Mouse (Mus musculus): ENCODE results near the gene Ptges. TPM values are rescaled to one million over a fixed set of nuclear protein-coding genes. Genes with fewer than 3 reads are reported as not detected.

The Ptges gene
- total and polyA plus RNA-seq, 3 experiments: not detected

- no peak for TF ChIP-seq MEF2A (IDR thresholded peaks at IDR 0.05; ENCODE audit: extremely low read depth, insufficient replicate concordance, low read depth, low read length, poor library complexity, severe bottlenecking)
- TF ChIP-seq USF1 (IDR thresholded peaks at IDR 0.05; ENCODE audit: low read depth, low read length): no peak
- TF ChIP-seq E2F4 (IDR thresholded peaks at IDR 0.05; ENCODE audit: borderline replicate concordance, low read depth, low read length): no peak
- TF ChIP-seq UBTF (IDR thresholded peaks at IDR 0.05; ENCODE audit: borderline replicate concordance, insufficient read depth, low read depth, low read length): no peak
- TF ChIP-seq NRF1 (IDR thresholded peaks at IDR 0.05; ENCODE audit: insufficient read depth, low read depth, low read length, poor library complexity, severe bottlenecking): no peak
- peak; percentile 57; the same call in 1 of the 2 replicates for TF ChIP-seq MAX (IDR thresholded peaks at IDR 0.05; ENCODE audit: low read length)
- TF ChIP-seq RAD21 (IDR thresholded peaks at IDR 0.05; ENCODE audit: low read depth, low read length): no peak
- no peak for TF ChIP-seq GABPA (IDR thresholded peaks at IDR 0.05; ENCODE audit: low read depth, low read length)
Measured at GRCm38 (mm10) chr2:30928893-30929482, 675 bp downstream of the Ptges start (continued).

GRCm38 (mm10) chr2:30927844-30928628, 1.6 kb downstream of the Ptges start:
- H3K27ac ChIP-seq (ENCODE audit: control insufficient read depth, low read depth, low read length): peak overlapping the region; percentile 60
- peak overlapping the region; percentile 61 for H3K9ac ChIP-seq (ENCODE audit: control insufficient read depth, low read depth, low read length, poor library complexity, severe bottlenecking)
- H3K9me3 ChIP-seq (replicated peaks; ENCODE audit: insufficient read depth, low read length): no peaks in the 10 kb centered on the region
- no peaks in the 10 kb centered on the region; a peak in 1 of 4 replicates for H3K27me3 ChIP-seq (ENCODE audit: control insufficient read depth in 1 of 2, insufficient read depth in 2 of 2, low read length in 2 of 2)
- peak overlapping the region; percentile 41 to 45 for H3K4me3 ChIP-seq (ENCODE audit: control insufficient read depth in 1 of 2, insufficient read depth in 1 of 2, low read depth in 2 of 2, low read length in 2 of 2)
- no peaks in the 10 kb centered on the region for H3K36me3 ChIP-seq (ENCODE audit: control insufficient read depth in 1 of 2, insufficient read depth in 2 of 2, low read length in 2 of 2)
- peak; percentile 91 for DNase-seq (ENCODE audit: low read depth, low spot score)
- no peaks in the 10 kb centered on the region; the same call in 1 of the 2 replicates for H3K79me2 ChIP-seq (ENCODE audit: control insufficient read depth, insufficient read depth, low read length, poor library complexity)
- H3K4me1 ChIP-seq (ENCODE audit: control insufficient read depth in 1 of 2, insufficient read depth in 2 of 2, low read length in 2 of 2): peaks cover 0 to 12% of the 10 kb centered on the region in 2 experiments; a peak in 3 of 4 replicates
- TF ChIP-seq POLR2AphosphoS2 (IDR thresholded peaks at IDR 0.05; ENCODE audit: low read length) (no peak), USF1 (IDR thresholded peaks at IDR 0.05; ENCODE audit: low read depth, low read length) (no peak), BHLHE40 (IDR thresholded peaks at IDR 0.05; ENCODE audit: borderline replicate concordance, low read depth, low read length) (no peak), MAZ (IDR thresholded peaks at IDR 0.05; ENCODE audit: low read depth, low read length) (0 out of 2 replicates have a peak, but pooled peaks have one; percentile 19), MXI1 (IDR thresholded peaks at IDR 0.05; ENCODE audit: low read depth, low read length) (no peak; the same call in 1 of the 2 replicates), MEF2A (IDR thresholded peaks at IDR 0.05; ENCODE audit: extremely low read depth, insufficient replicate concordance, low read depth, low read length, poor library complexity, severe bottlenecking) (no peak), ELF1 (IDR thresholded peaks at IDR 0.05; ENCODE audit: low read depth, low read length) (no peak), CHD2 (IDR thresholded peaks at IDR 0.05; ENCODE audit: low read length) (no peak), ZNF384 (IDR thresholded peaks at IDR 0.05; ENCODE audit: low read depth, low read length) (no peak), SIN3A (IDR thresholded peaks at IDR 0.05; ENCODE audit: low read length) (peak; percentile 43; the same call in 1 of the 2 replicates), NELFE (IDR thresholded peaks at IDR 0.05; ENCODE audit: low read depth, low read length) (no peak), RAD21 (IDR thresholded peaks at IDR 0.05; ENCODE audit: low read depth, low read length) (peak; percentile 30), CTCF (IDR thresholded peaks at IDR 0.05 in 2 of 3, conservative IDR thresholded peaks at IDR 0.05 in 1 of 3; ENCODE audit: control insufficient read depth in 1 of 3, insufficient read depth in 1 of 3, low read depth in 2 of 3, low read length in 3 of 3, poor library complexity in 1 of 3, severe bottlenecking in 1 of 3) (peak; percentile 75 to 93 (median 76)), POLR2A (IDR thresholded peaks at IDR 0.05; ENCODE audit: control insufficient read depth in 1 of 2, insufficient read depth in 1 of 2, low read depth in 1 of 2, low read length in 2 of 2, poor library complexity in 1 of 2) (no peak), ZC3H11A (IDR thresholded peaks at IDR 0.05; ENCODE audit: low read depth, low read length) (no peak), HCFC1 (IDR thresholded peaks at IDR 0.05; ENCODE audit: low read depth, low read length) (peak; percentile 64), MYC (IDR thresholded peaks at IDR 0.05; ENCODE audit: low read depth, low read length) (peak; percentile 43; the same call in 1 of the 2 replicates), GABPA (IDR thresholded peaks at IDR 0.05; ENCODE audit: low read depth, low read length) (no peak), NRF1 (IDR thresholded peaks at IDR 0.05; ENCODE audit: insufficient read depth, low read depth, low read length, poor library complexity, severe bottlenecking) (no peak), SMC3 (IDR thresholded peaks at IDR 0.05; ENCODE audit: low read depth, low read length) (peak; percentile 56), E2F4 (IDR thresholded peaks at IDR 0.05; ENCODE audit: borderline replicate concordance, low read depth, low read length) (no peak), POLR2AphosphoS5 (IDR thresholded peaks at IDR 0.05; ENCODE audit: borderline replicate concordance, low read depth, low read length) (no peak), CHD1 (IDR thresholded peaks at IDR 0.05; ENCODE audit: low read depth, low read length) (no peak), MAFK (IDR thresholded peaks at IDR 0.05; ENCODE audit: borderline replicate concordance, low read depth, low read length) (no peak), MYB (IDR thresholded peaks at IDR 0.05; ENCODE audit: low read depth, low read length) (no peak), EP300 (IDR thresholded peaks at IDR 0.05; ENCODE audit: low read depth in 1 of 2, low read length in 2 of 2) (no peak), TCF12 (IDR thresholded peaks at IDR 0.05; ENCODE audit: low read depth, low read length) (no peak), TAL1 (IDR thresholded peaks at IDR 0.05; ENCODE audit: low read length) (no peak), ZKSCAN1 (IDR thresholded peaks at IDR 0.05; ENCODE audit: low read depth, low read length) (no peak)
